In genomic region chr10:33946336-33946735, GRCm38 (mm10) we compare ENCODE assay signal across 21 mouse cellular contexts. TPM values are rescaled to one million over a fixed set of nuclear protein-coding genes. Genes with fewer than 3 reads are reported as not detected.
DNase-seq lines count a peak whose midpoint lies in the region; ATAC-seq lines count a peak whose summit lies in the region.
"Had no signal": no experiment of that assay in that cellular context is flagged by ENCODE, and none has a peak within 500 bp of the region (broad histone marks: within the 10 kb centered on the region; RNA-seq: fewer than 3 reads in every experiment).

No protein-coding gene starts in this region.

- intact Hi-C loops in left cerebral cortex, postnatal 25 days (cut with DNase I), result no loop called here

- no peak for DNase-seq in frontal cortex, postnatal 14 days (ENCODE audit: low spot score in 2 of 2)
- peak; percentile 13 to 55 for DNase-seq in layer of hippocampus, adult 18-20 months (ENCODE audit: low spot score in 2 of 2)
- DNase-seq in layer of hippocampus, postnatal 10 days (ENCODE audit: low spot score in 2 of 2), result no peak
- DNase-seq in left cerebral cortex, postnatal 25 days (ENCODE audit: low spot score in 2 of 2), result peak; percentile 16 to 70
- DNase-seq in left cerebral cortex, adult 11 months (ENCODE audit: low spot score), result no peak
- DNase-seq in brain, adult 2 months (ENCODE audit: low read depth, low spot score), result peak; percentile 61
- DNase-seq: adrenal gland, adult 8-10 months; adrenal gland, postnatal 25 days; cerebellum, adult 18-20 months; cerebellum, adult 9-10 months; cerebellum, postnatal 14 days; forebrain, postnatal 0 days; gastrocnemius, postnatal 25 days; heart, adult 18-20 months; heart, postnatal 10 days; heart, postnatal 36 days had no signal

- peak; percentile 45 for ATAC-seq in frontal cortex, adult (ENCODE audit: low TSS enrichment)
- ATAC-seq: activated CD4-positive, CD25-positive, alpha-beta regulatory T cell, adult 4 months; forebrain, embryonic 14.5 days; forebrain, postnatal 0 days; hindbrain, embryonic 16.5 days had no signal

RNA-seq across cellular contexts. Expression of gene Zup1, which starts 4.7 kb away (rescaled TPM):
- total RNA-seq in layer of hippocampus, adult 18-20 months (2021), result 10 to 100 TPM; 13.7 to 15.3 TPM
- total RNA-seq in layer of hippocampus, postnatal 10 days (2021), result 10 to 100 TPM; 14.0 to 14.7 TPM
- 10 to 100 TPM; 14.9 to 18.5 TPM for total RNA-seq in left cerebral cortex, postnatal 25 days (2021)

RNA-seq across cellular contexts. Expression of gene Rsph4a, which starts 41.4 kb away (rescaled TPM):
- 1 to 10 TPM; 5.1 to 5.5 TPM for total RNA-seq in layer of hippocampus, adult 18-20 months (2021)
- 1 to 10 TPM; 6.2 to 7.1 TPM for total RNA-seq in layer of hippocampus, postnatal 10 days (2021)
- 1 to 10 TPM; 3.1 to 3.6 TPM for total RNA-seq in left cerebral cortex, postnatal 25 days (2021)
- total RNA-seq: gastrocnemius, adult 8-10 months; gastrocnemius, postnatal 25 days; heart, postnatal 10 days; heart, postnatal 36 days had no signal

Comparison
In these comparisons a context has a peak if more than half of its experiments do, and no peak if none do; other contexts are left out.
1. DNase-seq: peak in layer of hippocampus, adult 18-20 months (2 of 2), left cerebral cortex, postnatal 25 days (2 of 2) and brain, adult 2 months (single experiment); none in frontal cortex, postnatal 14 days (0 of 2), layer of hippocampus, postnatal 10 days (0 of 2) and left cerebral cortex, adult 11 months (single experiment).